Mouse (Mus musculus): ENCODE results near the gene Ly6g5b. TPM values are rescaled to one million over a fixed set of nuclear protein-coding genes. Genes with fewer than 3 reads are reported as not detected.

Ly6g5b gene
- polyA plus RNA-seq, 1 experiment from 2014 or later = 0.60 TPM

- Histone ChIP-seq H3K9ac (replicated peaks; ENCODE audit: low read depth) (no peak overlapping the region), H3K27me3 (replicated peaks; ENCODE audit: insufficient read depth, low read length) (no peaks in the 10 kb centered on the region), H3K36me3 (ENCODE audit: insufficient read depth, low read length) (peaks cover 74% of the 10 kb centered on the region), H3K27ac (ENCODE audit: low read length) (no peak overlapping the region), H3K4me2 (replicated peaks; ENCODE audit: low read depth, low read length) (no peak overlapping the region), H3K9me3 (ENCODE audit: low read length) (no peaks in the 10 kb centered on the region), H3K4me3 (ENCODE audit: low read depth, low read length) (no peak overlapping the region), H3K4me1 (ENCODE audit: insufficient read depth, low read depth, low read length) (no peaks in the 10 kb centered on the region; the same call in 1 of the 2 replicates)
- DNase-seq (ENCODE audit: low spot score) (no peak), ATAC-seq (no peak)
- no peak for TF ChIP-seq EP300 (IDR thresholded peaks at IDR 0.05)
- no peak for TF ChIP-seq CTCF (IDR thresholded peaks at IDR 0.05)
- WGBS = 81% methylated on average over 6 of the region's 6 CpGs
Observed at GRCm38 (mm10) chr17:35141971-35142370, 26.7 kb upstream of the Ly6g5b start.

GRCm38 (mm10) chr17:35140490-35140996 is 25.3 kb upstream of the Ly6g5b start:
- DNase-seq (ENCODE audit: low spot score) (no peak), ATAC-seq (no peak)
- peaks cover 61% of the 10 kb centered on the region for H3K36me3 ChIP-seq (ENCODE audit: insufficient read depth, low read length)
- H3K4me2 ChIP-seq (replicated peaks; ENCODE audit: low read depth, low read length) = no peak overlapping the region
- 73% methylated on average over 16 of the region's 16 CpGs for WGBS
- no peak overlapping the region; the same call in 1 of the 2 replicates for H3K27ac ChIP-seq (ENCODE audit: low read length)
- no peak overlapping the region for H3K4me3 ChIP-seq (ENCODE audit: low read depth, low read length)
- no peaks in the 10 kb centered on the region; the same call in 1 of the 2 replicates for H3K4me1 ChIP-seq (ENCODE audit: insufficient read depth, low read depth, low read length)
- TF ChIP-seq CTCF (IDR thresholded peaks at IDR 0.05) = no peak
- TF ChIP-seq EP300 (IDR thresholded peaks at IDR 0.05) = no peak
- no peak overlapping the region for H3K9ac ChIP-seq (replicated peaks; ENCODE audit: low read depth)
- no peaks in the 10 kb centered on the region for H3K27me3 ChIP-seq (replicated peaks; ENCODE audit: insufficient read depth, low read length)
- H3K9me3 ChIP-seq (ENCODE audit: low read length) = no peaks in the 10 kb centered on the region

DNA sequence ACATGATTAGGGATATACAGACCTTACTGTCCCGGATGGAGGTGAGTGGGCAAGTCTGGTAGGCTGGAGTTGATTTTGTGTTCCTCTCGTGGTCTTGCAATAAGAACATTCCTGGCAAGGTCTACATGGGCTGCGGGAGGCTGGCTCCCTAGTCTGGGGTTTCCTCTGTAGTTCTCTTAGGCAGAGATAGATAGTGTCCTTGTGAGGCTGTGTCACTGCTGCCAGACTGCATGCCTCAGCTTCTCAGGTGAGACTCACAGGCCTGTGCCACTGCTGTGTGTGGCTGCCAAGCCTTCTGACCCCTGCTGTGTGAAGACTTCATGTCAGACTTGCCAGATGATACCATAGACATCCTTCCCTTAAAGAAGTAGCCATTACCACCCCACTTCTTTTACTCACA is 24.0 kb upstream of the Ly6g5b start:
- H3K9ac ChIP-seq (replicated peaks; ENCODE audit: low read depth) = no peak overlapping the region
- ATAC-seq (no peak), DNase-seq (ENCODE audit: low spot score) (no peak)
- H3K4me3 ChIP-seq (ENCODE audit: low read depth, low read length) = no peak overlapping the region
- WGBS = 67% methylated on average over 3 of the region's 3 CpGs
- TF ChIP-seq EP300 (IDR thresholded peaks at IDR 0.05) = no peak
- TF ChIP-seq CTCF (IDR thresholded peaks at IDR 0.05) = no peak
- H3K4me2 ChIP-seq (replicated peaks; ENCODE audit: low read depth, low read length) = no peak overlapping the region
- H3K27me3 ChIP-seq (replicated peaks; ENCODE audit: insufficient read depth, low read length) = no peaks in the 10 kb centered on the region
- H3K27ac ChIP-seq (ENCODE audit: low read length) = no peak overlapping the region
- no peaks in the 10 kb centered on the region; the same call in 1 of the 2 replicates for H3K4me1 ChIP-seq (ENCODE audit: insufficient read depth, low read depth, low read length)
- no peaks in the 10 kb centered on the region for H3K9me3 ChIP-seq (ENCODE audit: low read length)
- H3K36me3 ChIP-seq (ENCODE audit: insufficient read depth, low read length) = peaks cover 50% of the 10 kb centered on the region

GRCm38 (mm10) chr17:35135591-35136320 is 20.5 kb upstream of the Ly6g5b start:
- H3K27ac ChIP-seq (ENCODE audit: low read length) = peak overlapping the region; percentile 93
- peak; percentile 40 for ATAC-seq
- DNase-seq (ENCODE audit: low spot score) = peak; percentile 83
- WGBS = 1% methylated on average over 33 of the region's 43 CpGs
- H3K9ac ChIP-seq (replicated peaks; ENCODE audit: low read depth) = peak overlapping the region; percentile 69
- TF ChIP-seq EP300 (IDR thresholded peaks at IDR 0.05) (no peak), CTCF (IDR thresholded peaks at IDR 0.05) (no peak)
- H3K36me3 ChIP-seq (ENCODE audit: insufficient read depth, low read length) = peaks cover 21% of the 10 kb centered on the region; the same call in 1 of the 2 replicates
- peak overlapping the region; percentile 76 for H3K4me3 ChIP-seq (ENCODE audit: low read depth, low read length)
- peak overlapping the region; percentile 83 for H3K4me2 ChIP-seq (replicated peaks; ENCODE audit: low read depth, low read length)
- no peaks in the 10 kb centered on the region; the same call in 1 of the 2 replicates for H3K4me1 ChIP-seq (ENCODE audit: insufficient read depth, low read depth, low read length)
- no peaks in the 10 kb centered on the region for H3K9me3 ChIP-seq (ENCODE audit: low read length)
- H3K27me3 ChIP-seq (replicated peaks; ENCODE audit: insufficient read depth, low read length) = no peaks in the 10 kb centered on the region

DNA sequence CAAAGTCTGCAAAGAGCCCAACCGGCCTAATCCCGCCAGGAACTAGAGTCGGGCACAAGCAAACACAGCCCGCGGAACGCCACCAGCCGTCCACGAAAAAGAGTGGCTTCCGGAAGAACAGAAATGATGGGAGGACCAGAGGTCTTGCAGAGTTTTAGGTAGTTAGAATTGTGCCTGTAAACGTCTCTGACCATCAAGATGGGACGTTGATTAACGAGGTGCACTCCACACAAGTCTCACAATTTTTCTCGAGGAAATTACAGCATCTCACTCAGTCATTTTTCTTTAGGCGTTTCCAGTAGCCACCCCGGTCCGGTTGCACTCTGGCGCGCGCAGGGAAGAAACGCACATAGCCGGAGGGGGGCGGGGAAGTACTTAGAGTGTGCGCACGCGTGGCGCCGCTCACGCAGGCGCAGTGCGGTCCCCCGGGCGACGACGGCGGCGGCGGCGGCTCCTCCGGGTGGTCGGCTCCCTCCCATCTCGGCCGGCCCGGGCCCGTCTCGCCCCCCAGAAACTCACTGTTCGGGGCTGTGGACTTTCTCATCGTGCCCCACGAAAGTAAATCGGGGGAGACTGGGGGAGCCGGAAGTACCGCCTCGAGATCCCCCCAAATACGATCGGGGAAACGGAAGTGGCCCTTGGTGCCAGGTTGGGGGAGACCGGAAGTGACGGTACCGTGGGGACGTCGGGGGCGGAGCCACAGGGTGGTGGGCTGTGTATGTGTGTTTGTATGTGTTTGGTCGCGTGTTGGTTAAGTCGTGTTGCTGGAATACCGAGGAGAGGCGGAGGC is 19.8 kb upstream of the Ly6g5b start, which contains the start of gene Bag6:
Bag6 (plus strand) TSS at position 378 of the 790 bp plus-strand sequence.
- H3K4me3 ChIP-seq (ENCODE audit: low read depth, low read length) = peak within 1 kb of the TSS; percentile 76
- H3K4me2 ChIP-seq (replicated peaks; ENCODE audit: low read depth, low read length) = peak within 1 kb of the TSS; percentile 83
- H3K9me3 ChIP-seq (ENCODE audit: low read length) = no peaks in the 10 kb centered on the region
- ATAC-seq (peak; percentile 95), DNase-seq (ENCODE audit: low spot score) (peak; percentile 98)
- peak within 1 kb of the TSS; percentile 69 for H3K9ac ChIP-seq (replicated peaks; ENCODE audit: low read depth)
- peak within 1 kb of the TSS; percentile 93 for H3K27ac ChIP-seq (ENCODE audit: low read length)
- no peaks in the 10 kb centered on the region; the same call in none of the 2 replicates for H3K4me1 ChIP-seq (ENCODE audit: insufficient read depth, low read depth, low read length)
- 1% methylated on average over 66 of the region's 66 CpGs for WGBS
- H3K27me3 ChIP-seq (replicated peaks; ENCODE audit: insufficient read depth, low read length) = no peaks in the 10 kb centered on the region
- peaks cover 13% of the 10 kb centered on the region; the same call in 1 of the 2 replicates for H3K36me3 ChIP-seq (ENCODE audit: insufficient read depth, low read length)
- peak; percentile 89 for TF ChIP-seq EP300 (IDR thresholded peaks at IDR 0.05)
- peak; percentile 31; the same call in 1 of the 2 replicates for TF ChIP-seq CTCF (IDR thresholded peaks at IDR 0.05)

- no peak for TF ChIP-seq EP300 (IDR thresholded peaks at IDR 0.05)
- TF ChIP-seq CTCF (IDR thresholded peaks at IDR 0.05) = no peak
- H3K27ac ChIP-seq (ENCODE audit: low read length) = no peak overlapping the region
- H3K9me3 ChIP-seq (ENCODE audit: low read length) = no peaks in the 10 kb centered on the region
- WGBS = 95% methylated on average over 7 of the region's 7 CpGs
- no peak overlapping the region for H3K9ac ChIP-seq (replicated peaks; ENCODE audit: low read depth)
- no peaks in the 10 kb centered on the region for H3K36me3 ChIP-seq (ENCODE audit: insufficient read depth, low read length)
- no peaks in the 10 kb centered on the region for H3K27me3 ChIP-seq (replicated peaks; ENCODE audit: insufficient read depth, low read length)
- H3K4me2 ChIP-seq (replicated peaks; ENCODE audit: low read depth, low read length) = no peak overlapping the region
- H3K4me1 ChIP-seq (ENCODE audit: insufficient read depth, low read depth, low read length) = no peaks in the 10 kb centered on the region; the same call in none of the 2 replicates
- no peak overlapping the region for H3K4me3 ChIP-seq (ENCODE audit: low read depth, low read length)
- no peak for DNase-seq (ENCODE audit: low spot score)
- ATAC-seq = no peak
Observed at GRCm38 (mm10) chr17:35133517-35133916, 18.3 kb upstream of the Ly6g5b start.
